Mouse (Mus musculus) hindbrain, postnatal 0 days (tissue): ENCODE measurements around the gene Abl1. TPM values are rescaled to one million over a fixed set of nuclear protein-coding genes. Genes with fewer than 3 reads are reported as not detected.

ENCODE experiments used
- ATAC-seq: fragments of 200-750 bp; cut with Nextera tagmentation; 2 replicates; pipeline ENCODE4 v1.8.0; 2017; ENCODE audit warnings: mild to moderate bottlenecking, moderate TSS enrichment, moderate library complexity
- DNase-seq: peaks from one replicate; pipeline ENCODE4 v3.0.0-alpha.2; 2015; ENCODE audit warnings: low spot score
- H3K27ac ChIP-seq: fragments of 300-500 bp; sonication (generic); 2 replicates; pipeline ENCODE4 v1.5.1; 2014; ENCODE audit warnings: mild to moderate bottlenecking
- H3K27me3 ChIP-seq: fragments of 300-500 bp; sonication (generic); 2 replicates; pipeline ENCODE4 v1.6.1; 2014; ENCODE audit warnings: low read length, mixed read lengths; ENCODE audit not compliant: insufficient read depth
- H3K36me3 ChIP-seq: fragments of 300-500 bp; sonication (generic); 2 replicates; pipeline ENCODE4 v1.6.1; 2014; ENCODE audit warnings: low read length, mixed read lengths; ENCODE audit not compliant: insufficient read depth
- H3K4me1 ChIP-seq: fragments of 300-500 bp; sonication (generic); 2 replicates; pipeline ENCODE4 v1.6.1; 2014; ENCODE audit warnings: antibody characterized with exemption, low read length, mixed read lengths; ENCODE audit not compliant: insufficient read depth
- H3K4me2 ChIP-seq: fragments of 300-500 bp; sonication (generic); 2 replicates; pipeline ENCODE4 v1.6.1; 2014; ENCODE audit warnings: low read depth, mild to moderate bottlenecking, low read length, moderate library complexity, mixed read lengths
- H3K4me3 ChIP-seq: fragments of 300-500 bp; sonication (generic); 2 replicates; pipeline ENCODE4 v1.5.1; 2014; ENCODE audit warnings: low read length
- H3K9ac ChIP-seq: fragments of 300-500 bp; sonication (generic); replicated peaks from 2 replicates; pipeline ENCODE4 v1.6.1; 2014; ENCODE audit warnings: mild to moderate bottlenecking, low read length, moderate library complexity, mixed read lengths
- H3K9me3 ChIP-seq: fragments of 300-500 bp; sonication (generic); 2 replicates; pipeline ENCODE4 v1.6.1; 2016; ENCODE audit warnings: low read length, mixed read lengths
- CTCF ChIP-seq: IDR thresholded peaks from 2 replicates; pipeline ENCODE4 v1.5.1; 2016; ENCODE audit warnings: antibody characterized with exemption, control low read depth, low read depth
- WGBS: fragments of 180-500 bp; shearing (Covaris S2); extraction: QIAGEN DNeasy Blood & Tissue Kit; methylation state at CpG from one replicate; pipeline ENCODE4 v1.1.7; 2014; 5-methylcytosine and 5-hydroxymethylcytosine counted together
- polyA plus RNA-seq: library from polyadenylated mRNA; unstranded; fragments of >200 nt; fragmentation: Nextera tagmentation; extraction: Ambion mirVana; gene quantifications from 2 replicates; pipeline ENCODE4 v1.2.1, GENCODE M21; 2015
- total RNA-seq: library from RNA; depleted of rRNA; stranded (reverse); fragments of >200 nt; gene quantifications from 2 replicates; pipeline ENCODE4 v1.2.3, GENCODE M21; 2014

Gene Abl1
- total and polyA plus RNA-seq, 2 experiments from 2014 or later = 13.1 to 57.5 TPM

DNA sequence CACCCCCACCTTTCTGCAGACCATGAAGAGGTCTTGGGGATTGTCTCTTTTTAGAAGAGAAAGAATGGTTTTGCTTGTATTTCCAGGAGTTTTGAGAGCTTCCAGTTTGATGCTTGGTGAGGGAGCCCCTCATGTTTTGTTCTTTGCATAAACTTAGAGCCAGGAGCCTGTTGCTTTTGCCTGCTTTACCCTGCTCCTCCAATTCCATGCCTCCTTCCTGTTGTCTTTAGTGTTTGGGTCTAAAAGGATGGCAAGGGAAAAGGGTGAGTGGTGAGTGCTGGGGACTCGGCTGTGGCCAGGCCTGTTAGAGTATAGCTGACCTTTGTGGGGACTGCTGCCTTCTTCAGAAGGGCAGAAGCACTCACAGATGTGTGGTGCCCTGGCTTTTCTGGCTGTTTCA is 72.3 kb downstream of the Abl1 start:
- peak overlapping the region; percentile 71 for H3K9ac ChIP-seq
- TF ChIP-seq CTCF = no peak
- peak overlapping the region; percentile 92 for H3K4me2 ChIP-seq
- ATAC-seq (no peak), DNase-seq (no peak)
- no peaks in the 10 kb centered on the region for H3K9me3 ChIP-seq
- peaks cover 23% of the 10 kb centered on the region for H3K4me1 ChIP-seq
- no peaks in the 10 kb centered on the region for H3K36me3 ChIP-seq
- no peaks in the 10 kb centered on the region for H3K27me3 ChIP-seq
- H3K4me3 ChIP-seq = peak overlapping the region; percentile 59
- 4% methylated on average over 1 of the region's 1 CpGs for WGBS
- H3K27ac ChIP-seq = peak overlapping the region; percentile 74; the same call in 1 of the 2 replicates

DNA sequence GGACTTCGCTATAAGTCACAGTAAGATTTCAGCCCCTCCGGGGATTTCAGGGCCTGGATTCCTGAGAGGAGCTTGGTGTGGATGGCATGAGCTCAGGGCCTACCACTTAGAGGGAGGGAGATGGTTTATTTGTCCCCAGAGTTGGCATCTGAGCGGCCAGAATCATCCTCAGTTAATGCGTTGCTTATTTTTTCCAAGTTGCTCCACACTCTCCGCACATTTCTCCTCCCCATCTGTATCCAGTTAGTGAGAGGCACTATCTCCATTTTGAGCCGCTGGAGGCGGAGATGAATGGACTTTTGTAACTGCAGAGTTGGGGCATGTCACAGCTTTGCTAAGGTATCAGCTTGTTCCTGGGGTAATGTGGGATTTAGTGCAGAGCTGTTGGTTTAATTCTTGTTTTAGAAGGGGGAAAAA is 72.9 kb downstream of the Abl1 start:
- H3K9ac ChIP-seq = peak overlapping the region; percentile 71
- no peaks in the 10 kb centered on the region for H3K9me3 ChIP-seq
- H3K27ac ChIP-seq = peak overlapping the region; percentile 37; the same call in 1 of the 2 replicates
- H3K36me3 ChIP-seq = no peaks in the 10 kb centered on the region
- no peak for TF ChIP-seq CTCF
- peak overlapping the region; percentile 92 for H3K4me2 ChIP-seq
- WGBS = 17% methylated on average over 7 of the region's 7 CpGs
- peak overlapping the region; percentile 59 for H3K4me3 ChIP-seq
- DNase-seq (no peak), ATAC-seq (no peak)
- no peaks in the 10 kb centered on the region for H3K27me3 ChIP-seq
- peaks cover 23% of the 10 kb centered on the region for H3K4me1 ChIP-seq

DNA sequence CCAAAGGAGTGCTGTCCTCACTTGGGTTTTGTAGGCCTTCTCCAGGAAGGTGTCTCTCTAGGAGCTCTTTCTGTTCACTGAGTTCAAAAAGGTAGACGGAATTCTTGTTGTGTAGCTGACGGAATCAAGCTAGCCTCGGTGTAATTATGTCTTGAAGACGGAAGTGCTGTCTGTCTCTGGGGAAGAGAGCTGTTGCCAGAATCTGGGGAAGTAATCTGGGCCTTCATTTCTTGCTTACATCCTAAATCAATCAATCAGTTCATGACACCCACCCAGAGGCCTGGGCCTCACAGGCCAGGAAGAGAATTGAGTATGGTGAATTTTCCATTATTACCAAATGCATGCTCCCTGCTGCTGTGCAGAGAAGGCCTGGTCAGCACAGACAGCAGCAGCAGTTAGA is 73.4 kb downstream of the Abl1 start:
- peak overlapping the region; percentile 92 for H3K4me2 ChIP-seq
- no peaks in the 10 kb centered on the region for H3K27me3 ChIP-seq
- H3K9ac ChIP-seq = peak overlapping the region; percentile 41
- 30% methylated on average over 4 of the region's 4 CpGs for WGBS
- DNase-seq (peak; percentile 32), ATAC-seq (no peak)
- no peaks in the 10 kb centered on the region for H3K9me3 ChIP-seq
- H3K36me3 ChIP-seq = no peaks in the 10 kb centered on the region
- no peak overlapping the region for H3K27ac ChIP-seq
- peaks cover 23% of the 10 kb centered on the region for H3K4me1 ChIP-seq
- peak overlapping the region; percentile 59 for H3K4me3 ChIP-seq
- no peak for TF ChIP-seq CTCF

DNA sequence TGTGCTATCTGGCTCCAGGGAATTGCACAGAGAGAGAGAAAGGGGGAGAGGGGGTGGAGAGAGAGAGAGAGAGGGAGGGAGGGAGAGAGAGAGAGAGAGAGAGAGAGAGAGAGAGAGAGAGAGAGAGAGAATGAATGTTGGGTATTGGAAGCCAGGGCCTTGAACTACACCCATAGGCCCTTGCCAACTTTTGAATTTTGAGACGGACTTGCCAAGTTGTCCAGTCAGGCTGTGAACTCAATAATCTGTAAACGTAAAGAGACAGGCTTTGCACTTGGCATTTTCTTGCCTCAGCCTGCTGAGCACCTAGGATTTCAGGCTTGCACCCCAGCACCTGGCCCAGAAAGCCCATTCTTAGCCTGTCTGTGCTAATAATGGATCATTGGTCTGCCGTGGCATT is 74.0 kb downstream of the Abl1 start:
- Histone ChIP-seq H3K4me1 (peaks cover 23% of the 10 kb centered on the region), H3K9me3 (no peaks in the 10 kb centered on the region), H3K4me2 (peak overlapping the region; percentile 92), H3K4me3 (no peak overlapping the region), H3K9ac (peak overlapping the region; percentile 5; the same call in 1 of the 2 replicates), H3K27ac (no peak overlapping the region), H3K36me3 (no peaks in the 10 kb centered on the region), H3K27me3 (no peaks in the 10 kb centered on the region)
- ATAC-seq (no peak), DNase-seq (no peak)
- TF ChIP-seq CTCF = no peak
- 28% methylated on average over 3 of the region's 3 CpGs for WGBS

DNA sequence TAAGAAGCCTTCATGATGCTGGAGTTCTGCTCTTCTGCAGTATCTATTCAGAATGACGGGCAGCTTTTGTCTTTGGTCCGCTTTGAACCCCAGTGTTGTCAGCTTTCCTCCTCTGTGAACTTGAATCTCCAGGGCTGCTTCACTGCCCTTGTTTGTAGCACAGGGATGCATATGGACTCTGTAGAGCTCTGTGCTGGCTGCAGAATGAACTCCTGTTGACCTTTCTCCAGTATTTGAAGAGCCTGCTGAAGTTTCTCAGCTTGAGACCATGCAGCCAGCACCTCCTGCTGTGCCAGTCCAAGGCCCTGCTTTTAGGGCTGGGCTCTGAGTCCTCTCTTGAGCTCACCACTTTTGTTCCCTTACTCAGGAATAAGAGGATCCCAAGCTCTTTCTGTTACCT is 74.7 kb downstream of the Abl1 start:
- H3K27ac ChIP-seq = no peak overlapping the region
- ATAC-seq (no peak), DNase-seq (no peak)
- no peaks in the 10 kb centered on the region for H3K27me3 ChIP-seq
- H3K4me3 ChIP-seq = no peak overlapping the region
- no peak for TF ChIP-seq CTCF
- H3K9ac ChIP-seq = 0 out of 2 replicates have a peak overlapping the region, but pooled peaks have one; percentile 5
- H3K36me3 ChIP-seq = no peaks in the 10 kb centered on the region
- no peak overlapping the region for H3K4me2 ChIP-seq
- peaks cover 23% of the 10 kb centered on the region for H3K4me1 ChIP-seq
- H3K9me3 ChIP-seq = no peaks in the 10 kb centered on the region
- WGBS = 35% methylated on average over 2 of the region's 2 CpGs

DNA sequence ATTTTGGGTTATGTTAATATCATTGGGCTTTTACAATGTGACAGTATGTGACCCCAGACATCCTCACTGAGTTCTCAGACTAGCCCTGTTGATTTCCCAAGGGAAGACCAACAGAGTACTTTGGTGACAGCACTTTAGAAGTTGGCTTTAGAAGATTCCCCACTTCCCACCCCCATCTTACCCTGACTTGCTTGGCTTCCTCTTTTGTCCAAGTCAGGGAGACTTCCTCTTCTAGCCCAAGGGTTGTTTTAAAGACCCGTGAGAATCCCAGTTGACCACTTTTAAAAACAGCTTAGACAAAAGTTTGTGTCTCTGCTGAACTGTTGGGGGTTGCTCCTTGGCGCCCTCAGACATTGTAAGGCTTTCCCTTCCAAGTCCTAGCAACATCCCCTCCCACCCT is 75.1 kb downstream of the Abl1 start:
- no peak for DNase-seq
- Histone ChIP-seq H3K9ac (no peak overlapping the region), H3K9me3 (no peaks in the 10 kb centered on the region), H3K4me2 (no peak overlapping the region), H3K27ac (peak overlapping the region; percentile 20; the same call in 1 of the 2 replicates), H3K4me3 (no peak overlapping the region), H3K4me1 (peaks cover 23% of the 10 kb centered on the region), H3K27me3 (no peaks in the 10 kb centered on the region), H3K36me3 (no peaks in the 10 kb centered on the region)
- WGBS = 9% methylated on average over 2 of the region's 2 CpGs
- TF ChIP-seq CTCF = no peak
- no peak for ATAC-seq

DNA sequence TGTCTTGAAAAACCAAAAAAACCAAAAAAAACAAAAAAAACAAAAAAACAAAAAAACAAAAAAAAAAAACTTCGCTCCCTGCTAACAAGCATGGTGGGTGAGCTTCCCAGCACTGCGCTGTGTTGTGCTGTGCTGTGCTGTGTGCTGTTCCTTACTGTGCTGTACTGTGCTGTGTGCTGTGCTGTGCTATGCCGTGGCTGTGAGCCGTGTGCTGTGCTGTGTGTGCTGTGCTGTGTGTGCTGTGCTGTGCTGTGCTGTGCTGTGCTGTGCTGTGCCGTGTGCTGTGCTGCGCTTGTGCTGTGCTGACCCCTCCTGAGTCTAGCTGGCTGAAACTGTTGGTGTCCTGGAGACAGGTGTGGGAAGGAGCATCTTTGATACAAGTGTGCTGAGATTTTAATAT is 78.9 kb downstream of the Abl1 start:
- no peak for TF ChIP-seq CTCF

More for the DNA sequence above, 78.9 kb downstream of the Abl1 start:
- peaks cover 31% of the 10 kb centered on the region for H3K4me1 ChIP-seq
- no peaks in the 10 kb centered on the region for H3K9me3 ChIP-seq
- H3K27ac ChIP-seq = no peak overlapping the region
- no peak for ATAC-seq
- no peak for DNase-seq
- WGBS = 96% methylated on average over 6 of the region's 6 CpGs
- no peaks in the 10 kb centered on the region for H3K36me3 ChIP-seq
- no peak overlapping the region for H3K4me3 ChIP-seq
- no peak overlapping the region for H3K9ac ChIP-seq
- no peak overlapping the region for H3K4me2 ChIP-seq
- H3K27me3 ChIP-seq = no peaks in the 10 kb centered on the region
